Mouse (Mus musculus) cortical plate, adult 2 months (tissue): ENCODE data around the gene Svep1.

Source experiments
- CTCF ChIP-seq: fragments of 200-500 bp; IDR thresholded peaks from 2 replicates; pipeline ENCODE4 v1.5.1; 2011; ENCODE audit warnings: mild to moderate bottlenecking, control low read depth, low read length; ENCODE audit not compliant: insufficient read depth; ENCODE audit errors: extremely low read depth
- POLR2A ChIP-seq: fragments of 200-500 bp; IDR thresholded peaks from 2 replicates; pipeline ENCODE4 v1.6.1; 2011; ENCODE audit warnings: mild to moderate bottlenecking, low read length, control low read depth; ENCODE audit not compliant: insufficient read depth; ENCODE audit errors: extremely low read depth

- TF ChIP-seq CTCF (no peak), POLR2A (no peak)
Measured at GRCm38 (mm10) chr4:58062933-58063332, 143.7 kb downstream of the Svep1 start.
